Mouse (Mus musculus): ENCODE data around the gene Gm20806.
"Not testable (repeated sequence)": the region's sequence is repeated elsewhere in the genome, so short reads cannot be mapped to it uniquely, and the experiment has no call there.

The Gm20806 gene

GRCm38 (mm10) chrY:78837956-78838355 is at the start of gene Gm20806:
Gene Gm20806, minus strand, starts transcription at chrY:78838056.
- DNase-seq (ENCODE audit: low spot score in 2 of 2): not testable (repeated sequence)
